Mouse (Mus musculus) embryo, embryonic 9.5 days (tissue): ENCODE measurements around the gene Ttyh1.

Experiments used
- DNase-seq: peaks from one replicate; pipeline ENCODE4 v3.0.0-alpha.2; 2017; ENCODE audit errors: extremely low spot score

Gene Ttyh1

GRCm38 (mm10) chr7:4170193-4170938 is 51.2 kb downstream of the Ttyh1 start:
- no peak for DNase-seq

GRCm38 (mm10) chr7:4178438-4178837 is 59.2 kb downstream of the Ttyh1 start:
- peak; percentile 23 for DNase-seq
